Mouse (Mus musculus) E14TG2a.4 (cell line): Measurements from ENCODE around the gene Gm28308.

Experiments
- H3K27me3 ChIP-seq: 2 replicates; pipeline ENCODE4 v1.6.1; 2014; ENCODE audit warnings: low read length, control low read depth; ENCODE audit not compliant: insufficient read depth
- H3K36me3 ChIP-seq: 2 replicates; pipeline ENCODE4 v1.6.1; 2014; ENCODE audit warnings: low read length, control low read depth; ENCODE audit not compliant: insufficient read depth
- H3K4me1 ChIP-seq: replicated peaks from 2 replicates; pipeline ENCODE4 v1.6.1; 2014; ENCODE audit warnings: low read depth, low read length, control low read depth
- H3K4me3 ChIP-seq: replicated peaks from 2 replicates; pipeline ENCODE4 v1.5.1; 2014; ENCODE audit warnings: mild to moderate bottlenecking, low read length
- H3K9me3 ChIP-seq: 2 replicates; pipeline ENCODE4 v1.6.1; 2014; ENCODE audit warnings: low read length, control low read depth
- CTCF ChIP-seq: conservative IDR thresholded peaks from 2 replicates; pipeline ENCODE4 v1.5.1; 2014; ENCODE audit warnings: low read length
- NANOG ChIP-seq: IDR thresholded peaks from 2 replicates; pipeline ENCODE4 v1.6.1; 2014; ENCODE audit warnings: borderline replicate concordance, low read length, mixed read lengths
- POU5F1 ChIP-seq: IDR thresholded peaks from 2 replicates; pipeline ENCODE4 v1.6.1; 2014; ENCODE audit warnings: low read length, borderline replicate concordance

The Gm28308 gene

GRCm38 (mm10) chr6:52211961-52212360, 1.2 kb downstream of the Gm28308 start:
- TF ChIP-seq CTCF (no peak), POU5F1 (no peak), NANOG (no peak)

GRCm38 (mm10) chr6:52211170-52211935, 1.8 kb downstream of the Gm28308 start:
- peaks cover 98% of the 10 kb centered on the region for H3K27me3 ChIP-seq
- TF ChIP-seq POU5F1 (no peak), CTCF (no peak), NANOG (no peak)
- H3K4me1 ChIP-seq: peaks cover 50% of the 10 kb centered on the region
- H3K9me3 ChIP-seq: no peaks in the 10 kb centered on the region
- H3K4me3 ChIP-seq: 0 out of 2 replicates have a peak overlapping the region, but pooled peaks have one; percentile 26
- no peaks in the 10 kb centered on the region for H3K36me3 ChIP-seq

More at GRCm38 (mm10) chr6:52211961-52212360, 1.2 kb downstream of the Gm28308 start:
- H3K4me1 ChIP-seq: peaks cover 53% of the 10 kb centered on the region
- peaks cover 98% of the 10 kb centered on the region for H3K27me3 ChIP-seq
- no peaks in the 10 kb centered on the region for H3K36me3 ChIP-seq
- 0 out of 2 replicates have a peak overlapping the region, but pooled peaks have one; percentile 26 for H3K4me3 ChIP-seq
- H3K9me3 ChIP-seq: no peaks in the 10 kb centered on the region

DNA sequence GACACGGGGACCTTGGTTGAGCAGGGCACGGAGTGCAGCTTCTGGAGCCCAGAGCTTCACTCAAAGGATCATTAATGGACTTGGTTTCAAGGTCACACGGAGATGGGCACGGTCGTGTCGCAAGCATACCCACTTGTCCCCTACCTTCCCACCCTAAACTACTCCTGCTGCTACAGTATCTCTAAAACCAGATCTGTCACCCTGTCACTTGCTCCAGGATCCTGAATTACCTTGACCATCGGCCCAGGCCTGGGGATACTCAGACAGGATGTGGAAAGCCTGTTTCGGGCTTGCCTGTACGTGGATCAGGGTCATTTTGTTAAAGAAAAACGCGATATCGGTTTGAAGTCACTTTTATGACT, 3.5 kb downstream of the Gm28308 start:
- H3K4me3 ChIP-seq: no peak overlapping the region
- TF ChIP-seq CTCF (no peak), NANOG (no peak), POU5F1 (no peak)
- no peaks in the 10 kb centered on the region for H3K36me3 ChIP-seq
- H3K9me3 ChIP-seq: no peaks in the 10 kb centered on the region
- peaks cover 57% of the 10 kb centered on the region for H3K4me1 ChIP-seq
- peaks cover 98% of the 10 kb centered on the region for H3K27me3 ChIP-seq

DNA sequence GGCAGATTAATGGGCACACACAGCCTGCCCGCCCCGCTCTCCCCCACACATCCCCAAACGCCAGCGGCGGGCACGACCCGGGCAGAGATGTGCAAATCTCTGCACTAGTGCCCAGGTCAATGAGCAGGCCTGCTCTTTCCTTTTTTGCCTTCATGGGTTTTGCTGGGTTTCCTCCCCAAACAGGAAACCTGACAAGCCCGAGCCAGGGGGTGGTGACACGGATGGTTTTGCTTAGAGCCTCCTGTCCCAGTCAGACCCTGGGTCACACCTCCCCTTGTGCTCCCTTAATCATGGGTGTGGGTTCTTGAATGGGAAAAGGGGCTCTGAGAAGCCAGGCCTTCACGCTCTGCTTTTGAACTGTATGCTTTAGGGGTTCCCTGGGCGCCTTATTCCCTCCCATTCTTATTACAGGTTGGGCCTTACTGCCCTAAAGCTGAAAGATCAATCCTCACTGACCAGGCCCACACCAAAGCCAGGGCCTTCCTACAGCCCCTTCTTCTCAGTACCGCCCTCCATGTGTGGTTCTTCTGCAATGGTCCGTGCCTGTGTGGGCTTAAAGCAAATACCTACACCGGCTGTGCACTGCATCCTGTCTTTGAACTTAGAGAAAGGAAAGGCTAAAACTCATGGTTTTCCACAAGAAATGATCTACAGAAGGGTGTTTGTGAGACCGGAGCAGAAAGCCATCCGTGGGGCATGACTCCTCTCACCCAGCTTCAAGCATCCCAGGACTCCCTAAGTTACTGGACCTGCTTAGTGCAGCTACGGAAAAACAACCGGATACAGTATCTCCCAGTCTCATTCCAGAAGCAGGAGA, 4.1 kb downstream of the Gm28308 start:
- H3K36me3 ChIP-seq: no peaks in the 10 kb centered on the region
- TF ChIP-seq NANOG: no peak
- TF ChIP-seq POU5F1: no peak
- no peak for TF ChIP-seq CTCF
- H3K9me3 ChIP-seq: no peaks in the 10 kb centered on the region
- peaks cover 98% of the 10 kb centered on the region for H3K27me3 ChIP-seq
- peak overlapping the region; percentile 52; the same call in 1 of the 2 replicates for H3K4me3 ChIP-seq
- peaks cover 61% of the 10 kb centered on the region for H3K4me1 ChIP-seq

DNA sequence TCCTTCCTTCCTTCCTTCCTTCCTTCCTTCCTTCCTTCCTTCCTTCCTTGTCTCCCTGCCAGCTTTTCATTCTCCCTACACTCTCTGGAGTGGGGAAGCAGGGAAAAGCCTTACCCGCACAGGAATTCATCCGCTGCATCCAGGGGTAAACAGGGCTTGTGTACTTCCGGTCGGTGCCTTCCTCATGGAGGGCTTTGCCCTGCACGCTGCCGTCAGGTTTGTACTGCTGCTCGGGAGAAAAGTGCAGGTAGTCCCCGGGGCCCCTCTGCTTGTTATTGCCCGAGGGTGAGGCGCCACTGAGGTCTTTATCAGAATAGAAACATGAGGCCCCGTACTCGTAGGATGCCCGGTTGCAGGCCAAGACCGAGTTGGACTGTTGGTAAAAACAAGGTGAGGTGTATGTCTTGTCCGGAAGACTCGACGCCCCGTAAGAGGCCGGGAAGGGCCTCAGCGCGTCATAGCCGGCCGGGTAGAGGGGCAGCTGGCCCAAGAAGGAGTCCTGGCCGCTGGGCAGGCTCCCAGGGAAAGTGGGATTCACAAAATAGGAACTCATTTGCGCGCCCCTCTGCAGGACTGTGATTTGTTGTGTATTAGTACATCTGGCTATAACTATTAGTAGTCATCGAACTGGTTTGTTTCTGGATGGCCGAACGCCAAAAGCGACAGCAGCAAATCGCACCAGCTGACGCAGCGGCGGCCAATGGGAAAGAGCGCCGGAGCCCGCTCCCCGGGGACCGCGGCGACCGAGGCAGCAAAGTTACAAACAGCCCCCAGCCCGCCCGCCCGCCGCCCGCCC, 4.9 kb downstream of the Gm28308 start, which contains the start of gene Hoxa6:
TSS of gene Hoxa6 (minus strand) at position 651 of the 796 bp plus-strand sequence.
- peak within 1 kb of the TSS; percentile 52; the same call in 1 of the 2 replicates for H3K4me3 ChIP-seq
- H3K4me1 ChIP-seq: peaks cover 61% of the 10 kb centered on the region
- TF ChIP-seq CTCF: no peak
- TF ChIP-seq NANOG: no peak
- no peak for TF ChIP-seq POU5F1
- no peaks in the 10 kb centered on the region for H3K36me3 ChIP-seq
- peaks cover 98% of the 10 kb centered on the region for H3K27me3 ChIP-seq
- no peaks in the 10 kb centered on the region for H3K9me3 ChIP-seq

DNA sequence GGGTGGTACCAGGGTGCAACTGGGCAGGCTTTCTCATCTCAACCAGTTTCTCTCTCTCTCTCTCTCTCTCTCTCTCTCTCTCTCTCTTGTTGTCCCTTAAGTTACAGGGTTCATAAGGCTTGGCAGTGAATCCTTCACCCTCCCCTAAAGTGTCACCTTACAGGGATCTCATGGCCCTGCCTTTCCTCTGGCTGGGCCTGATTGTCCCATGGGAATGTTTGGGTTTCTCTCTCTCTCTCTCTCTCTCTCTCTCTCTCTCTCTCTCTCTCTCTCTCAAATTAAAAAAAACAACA, 5.5 kb downstream of the Gm28308 start:
- Histone ChIP-seq H3K9me3 (no peaks in the 10 kb centered on the region), H3K36me3 (no peaks in the 10 kb centered on the region), H3K4me3 (no peak overlapping the region), H3K4me1 (peaks cover 61% of the 10 kb centered on the region), H3K27me3 (peaks cover 98% of the 10 kb centered on the region)
- no peak for TF ChIP-seq CTCF
- TF ChIP-seq POU5F1: no peak
- no peak for TF ChIP-seq NANOG

DNA sequence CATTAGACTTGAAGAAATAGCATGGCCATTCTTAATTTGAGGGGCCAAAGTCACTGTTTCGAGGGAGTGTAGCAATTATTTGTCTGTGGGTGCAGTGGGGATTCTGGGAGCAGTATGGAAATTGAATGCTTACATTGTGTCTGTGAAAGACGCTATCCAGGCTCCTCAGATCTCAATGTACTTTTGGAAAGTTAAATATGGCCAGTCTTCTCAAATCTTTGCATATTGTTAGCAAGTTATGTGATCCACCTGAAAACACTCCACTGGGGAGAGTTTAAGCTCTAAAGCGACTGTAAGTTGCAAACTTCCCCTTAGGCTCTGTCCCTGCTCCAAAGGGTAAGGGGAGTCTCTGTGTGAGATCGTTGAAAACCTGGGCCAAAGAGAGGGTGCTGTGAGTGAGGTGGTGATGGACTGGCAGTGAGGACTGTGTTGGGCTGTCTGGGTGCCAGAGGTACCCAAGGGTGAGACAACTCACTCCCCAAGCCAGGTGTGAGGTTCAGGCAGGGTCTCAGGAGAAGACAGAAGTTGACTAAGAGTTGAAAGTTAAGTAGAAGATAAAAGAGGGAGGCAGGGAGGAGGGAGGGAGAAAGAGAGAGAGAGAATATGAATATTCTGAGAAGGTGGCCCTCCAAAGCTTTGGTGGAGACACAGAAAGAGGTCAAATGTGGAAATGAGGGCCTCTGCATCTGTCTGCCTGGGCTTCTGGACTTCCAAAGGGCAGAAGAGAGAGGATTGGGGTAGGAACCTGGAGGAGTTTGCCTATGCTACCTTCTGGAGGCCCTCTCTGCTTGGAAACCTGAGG, 6.1 kb downstream of the Gm28308 start:
- TF ChIP-seq POU5F1: no peak
- TF ChIP-seq NANOG: no peak
- no peak for TF ChIP-seq CTCF
- H3K4me1 ChIP-seq: peaks cover 59% of the 10 kb centered on the region
- H3K9me3 ChIP-seq: no peaks in the 10 kb centered on the region
- no peaks in the 10 kb centered on the region for H3K36me3 ChIP-seq
- no peak overlapping the region for H3K4me3 ChIP-seq
- peaks cover 98% of the 10 kb centered on the region for H3K27me3 ChIP-seq
